Mouse (Mus musculus): Measurements from ENCODE around the gene Myo3a.
"Not testable (repeated sequence)": the region's sequence is repeated elsewhere in the genome, so short reads cannot be mapped to it uniquely, and the experiment has no call there.

Gene Myo3a

DNA sequence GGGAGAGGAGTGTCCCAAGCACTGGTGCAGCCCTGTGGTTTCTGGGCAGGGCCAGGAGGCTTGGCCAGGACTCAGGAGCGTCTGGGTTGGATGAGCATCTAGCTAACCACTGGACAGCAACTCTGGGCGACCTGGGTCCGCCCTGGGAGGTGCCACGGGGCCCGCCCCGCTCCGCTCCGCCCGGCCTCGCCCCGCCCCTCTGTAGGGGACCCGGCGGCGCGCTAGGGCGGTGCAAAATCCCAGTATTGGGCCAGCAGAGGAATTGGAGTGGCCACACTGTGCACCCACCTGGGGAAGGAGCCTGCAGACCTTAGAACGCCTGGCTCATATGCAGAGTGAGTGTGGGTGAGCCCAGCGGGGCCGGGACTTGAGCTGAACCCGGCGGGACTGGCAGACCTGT is at the start of gene Myo3a:
Myo3a (plus strand) TSS at position 196 of the 400 bp plus-strand sequence.
- DNase-seq, result no peak

- no peak for DNase-seq
Observed at GRCm38 (mm10) chr2:22250462-22250861, 23.2 kb downstream of the Myo3a start.

DNA sequence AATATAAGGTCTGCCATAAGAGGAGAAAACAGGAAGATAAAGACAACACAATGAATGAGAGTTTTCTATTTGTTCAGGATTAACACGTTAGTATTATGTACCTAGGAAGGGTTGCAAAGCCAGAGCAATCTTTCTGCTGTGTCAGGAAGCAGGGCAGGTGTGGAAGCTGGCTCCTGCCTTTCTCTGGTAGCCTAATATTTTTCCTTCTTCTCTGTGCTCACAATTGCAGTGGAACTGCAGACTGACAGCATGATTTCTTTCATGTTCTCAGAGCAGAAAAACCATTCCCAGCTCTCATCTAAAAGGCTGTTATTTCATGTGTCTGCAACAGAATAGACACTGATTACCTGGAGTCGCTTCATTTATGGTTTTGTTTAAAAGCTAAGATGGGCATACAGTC is 23.7 kb downstream of the Myo3a start:
- DNase-seq, result no peak

GRCm38 (mm10) chr2:22255600-22255999 is 28.3 kb downstream of the Myo3a start:
- no peak for DNase-seq

GRCm38 (mm10) chr2:22271555-22271954 is 44.3 kb downstream of the Myo3a start:
- DNase-seq, result no peak

- DNase-seq, result no peak
Observed at GRCm38 (mm10) chr2:22285366-22285765, 58.1 kb downstream of the Myo3a start.

- DNase-seq, result no peak
Observed at GRCm38 (mm10) chr2:22285777-22286176, 58.5 kb downstream of the Myo3a start.

DNA sequence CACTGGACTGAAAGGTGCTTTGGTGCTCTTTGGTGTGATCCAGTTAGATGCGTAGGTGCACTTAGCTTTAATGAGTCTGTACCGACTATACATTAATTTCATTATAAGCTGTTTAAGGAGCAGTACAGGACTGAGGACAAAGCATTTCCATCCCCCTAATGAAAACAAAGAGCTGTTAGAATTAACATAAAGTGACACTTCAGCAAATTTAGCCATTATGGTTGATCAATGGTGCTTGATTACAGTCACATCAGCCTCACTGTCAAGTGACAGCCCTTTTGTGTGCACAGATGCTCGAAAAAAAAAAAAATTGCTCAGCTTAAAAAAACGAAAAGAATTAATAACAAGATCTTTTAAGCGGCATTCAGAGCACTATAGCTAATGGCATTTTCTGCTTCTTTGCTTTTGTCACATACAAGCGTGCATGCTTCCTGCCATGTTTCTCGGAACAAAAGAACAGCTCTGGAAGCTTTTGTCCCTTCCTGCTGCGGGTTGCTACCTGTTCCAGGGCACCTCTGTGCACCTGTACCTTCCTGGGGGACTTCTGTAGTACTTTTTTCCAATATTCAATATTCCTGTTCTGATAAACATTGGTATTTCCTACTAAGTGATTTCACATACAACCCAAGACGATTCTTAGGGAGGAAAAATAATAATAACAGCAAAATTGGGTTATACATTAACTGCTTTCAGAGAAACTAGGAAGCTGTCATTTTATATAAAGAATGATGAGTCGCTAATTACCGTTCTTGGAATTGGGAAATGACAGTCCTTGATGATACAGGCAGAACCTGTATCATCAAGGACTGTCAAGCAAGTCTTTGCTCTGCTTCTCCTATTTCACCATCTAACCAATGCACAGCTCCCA is 66.5 kb downstream of the Myo3a start:
- DNase-seq, result no peak

DNA sequence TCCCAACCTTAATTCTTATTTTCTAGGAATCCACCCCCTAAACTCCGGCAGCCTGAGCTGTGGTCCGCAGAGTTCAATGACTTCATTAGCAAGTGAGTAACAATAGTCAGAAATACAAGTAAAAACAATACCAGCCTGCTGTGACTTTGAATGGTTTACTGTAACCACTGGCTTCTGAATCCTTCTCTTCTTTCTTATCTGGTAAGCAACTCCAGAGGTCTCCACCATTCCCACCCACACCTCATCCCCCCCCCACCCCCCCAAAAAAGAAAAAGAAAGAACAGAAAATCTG is 67.1 kb downstream of the Myo3a start:
- no peak for DNase-seq

- no peak for DNase-seq
Observed at GRCm38 (mm10) chr2:22297913-22298312, 70.6 kb downstream of the Myo3a start.

DNA sequence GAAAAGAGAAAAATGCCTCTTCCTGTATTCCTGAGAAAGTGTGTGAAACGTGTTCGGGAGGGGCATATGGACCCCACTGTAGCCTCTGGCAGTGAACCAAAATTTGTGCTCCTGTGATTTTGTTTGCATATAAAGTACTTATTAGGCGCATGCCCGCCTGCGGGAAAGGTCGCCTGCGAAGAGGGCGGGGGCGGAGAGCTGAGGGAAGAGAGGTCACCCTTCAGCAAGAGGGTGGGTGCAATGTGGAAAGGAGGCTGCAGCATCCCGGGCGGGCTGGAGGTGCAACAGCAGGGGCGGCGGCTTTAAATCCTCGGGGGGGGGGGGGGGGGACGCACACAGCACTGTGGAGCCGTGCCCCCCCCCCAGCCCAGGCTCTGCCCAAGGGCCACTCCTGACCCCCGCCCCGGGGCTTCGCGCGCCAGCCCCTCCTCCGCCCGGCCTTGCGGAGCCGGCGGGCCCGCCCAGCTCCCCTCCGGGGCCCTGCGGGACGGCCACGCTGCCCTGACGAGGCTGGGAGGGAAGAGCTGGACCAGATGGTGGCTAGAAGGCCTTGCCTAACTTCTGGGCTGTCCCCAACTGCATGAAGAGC is 111.1 kb downstream of the Myo3a start:
- no peak for DNase-seq

GRCm38 (mm10) chr2:22410511-22410910 is 183.2 kb downstream of the Myo3a start:
- not testable (repeated sequence) for DNase-seq

- DNase-seq, result no peak
Observed at GRCm38 (mm10) chr2:22548421-22548820, 321.1 kb downstream of the Myo3a start.

DNA sequence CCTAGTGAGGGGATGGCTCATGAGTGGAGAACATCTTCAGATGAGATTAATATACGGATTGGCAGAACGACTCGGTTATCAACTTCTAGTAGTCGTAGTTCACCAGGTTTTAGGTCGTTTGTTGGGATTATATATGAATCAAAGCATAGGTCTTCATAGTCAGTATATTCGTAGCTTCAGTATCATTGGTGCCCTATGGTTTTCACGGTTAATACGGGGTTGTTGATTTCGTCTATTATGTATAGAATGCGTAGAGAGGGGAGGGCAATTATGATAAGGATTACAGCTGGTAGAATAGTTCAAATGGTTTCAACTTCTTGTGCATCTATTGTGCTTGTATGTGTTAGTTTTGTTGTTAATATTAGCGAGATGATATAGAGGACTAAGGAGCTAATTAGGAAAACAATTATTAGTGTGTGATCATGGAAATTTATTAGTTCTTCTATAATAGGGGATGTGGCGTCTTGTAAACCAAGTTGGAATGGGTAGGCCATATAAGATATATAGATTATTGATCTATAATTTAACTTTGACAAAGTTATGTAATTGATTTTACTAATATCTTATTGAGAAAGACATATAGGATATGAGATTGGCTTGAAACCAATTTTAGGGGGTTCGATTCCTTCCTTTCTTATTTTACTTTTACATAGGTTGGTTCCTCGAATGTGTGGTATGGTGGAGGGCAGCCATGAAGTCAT is 360.3 kb downstream of the Myo3a start:
- not testable (repeated sequence) for DNase-seq

DNA sequence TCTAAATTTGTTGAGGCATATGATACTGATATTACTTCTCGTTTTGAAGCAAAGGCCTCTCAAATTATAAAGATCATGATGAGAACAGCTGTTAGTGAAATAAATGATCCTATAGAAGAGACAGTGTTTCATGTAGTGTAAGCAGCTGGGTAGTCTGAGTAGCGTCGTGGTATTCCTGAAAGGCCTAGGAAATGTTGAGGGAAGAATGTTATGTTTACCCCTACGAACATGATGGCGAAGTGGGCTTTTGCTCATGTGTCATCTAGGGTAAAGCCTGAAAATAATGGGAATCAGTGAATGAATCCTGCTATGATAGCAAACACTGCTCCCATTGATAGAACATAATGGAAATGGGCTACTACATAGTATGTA is 360.9 kb downstream of the Myo3a start:
- DNase-seq, result not testable (repeated sequence)

DNA sequence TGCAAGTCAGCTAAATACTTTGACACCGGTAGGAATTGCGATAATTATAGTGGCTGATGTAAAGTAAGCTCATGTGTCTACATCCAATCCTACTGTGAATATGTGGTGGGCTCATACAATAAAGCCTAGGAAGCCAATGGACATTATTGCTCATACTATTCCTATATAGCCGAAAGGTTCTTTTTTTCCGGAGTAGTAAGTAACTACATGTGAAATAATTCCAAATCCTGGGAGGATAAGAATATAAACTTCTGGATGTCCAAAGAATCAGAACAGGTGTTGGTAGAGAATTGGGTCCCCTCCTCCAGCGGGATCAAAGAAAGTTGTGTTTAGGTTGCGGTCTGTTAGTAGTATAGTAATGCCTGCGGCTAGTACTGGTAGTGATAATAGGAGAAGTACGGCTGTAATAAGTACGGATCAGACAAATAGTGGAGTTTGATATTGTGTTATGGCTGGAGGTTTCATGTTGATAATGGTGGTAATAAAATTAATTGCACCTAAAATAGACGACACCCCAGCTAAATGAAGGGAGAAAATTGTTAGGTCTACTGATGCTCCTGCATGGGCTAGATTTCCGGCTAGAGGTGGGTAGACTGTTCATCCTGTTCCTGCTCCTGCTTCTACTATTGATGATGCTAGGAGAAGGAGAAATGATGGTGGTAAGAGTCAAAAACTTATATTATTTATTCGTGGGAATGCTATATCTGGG is 361.5 kb downstream of the Myo3a start:
- not testable (repeated sequence) for DNase-seq

GRCm38 (mm10) chr2:22589382-22590205 is 362.3 kb downstream of the Myo3a start:
- not testable (repeated sequence) for DNase-seq

GRCm38 (mm10) chr2:22590206-22590490 is 362.8 kb downstream of the Myo3a start:
- no peak for DNase-seq

DNA sequence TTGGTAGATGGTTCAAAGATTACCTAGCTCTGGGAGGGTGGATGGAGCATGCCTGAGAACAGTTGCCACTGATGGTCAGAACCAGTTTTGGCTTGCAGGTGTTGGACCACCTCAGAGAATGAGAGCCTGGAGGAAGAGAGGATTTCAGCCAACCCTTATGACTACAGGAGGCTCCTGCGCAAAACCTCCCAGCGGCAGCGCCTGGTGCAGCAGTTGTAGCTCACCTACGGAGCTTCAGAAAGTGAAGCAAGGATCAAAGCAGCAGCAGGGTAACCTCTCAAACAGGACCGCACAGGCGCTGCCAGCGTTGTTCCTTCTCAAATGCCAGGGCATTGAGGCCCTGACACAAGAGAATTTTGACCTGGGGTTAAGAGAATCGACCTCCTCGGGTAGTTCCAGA is 390.6 kb downstream of the Myo3a start:
- no peak for DNase-seq

GRCm38 (mm10) chr2:22619416-22619815 is 392.1 kb downstream of the Myo3a start:
- no peak for DNase-seq

DNA sequence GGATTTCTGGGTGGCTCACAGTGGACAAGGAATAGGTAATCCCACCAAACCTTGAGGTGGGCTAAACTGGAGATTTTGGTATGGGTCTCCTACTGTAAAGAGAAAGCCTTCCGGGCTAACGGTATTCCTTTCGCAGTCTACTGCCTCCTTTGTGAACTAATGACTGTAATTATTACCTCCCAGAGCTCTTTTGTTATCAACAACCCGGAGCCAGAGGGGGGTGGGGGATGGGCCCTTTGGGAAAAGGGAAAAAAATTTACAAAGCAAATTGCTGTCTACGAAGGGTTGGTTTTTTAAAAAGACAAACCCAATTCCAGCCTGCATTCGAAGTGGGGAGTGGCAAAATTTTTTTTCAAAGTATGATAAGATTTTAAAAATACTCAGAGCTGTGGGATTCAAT is 392.7 kb downstream of the Myo3a start:
- no peak for DNase-seq

- DNase-seq, result no peak
Observed at GRCm38 (mm10) chr2:22620534-22620933, 393.2 kb downstream of the Myo3a start.
